Mouse (Mus musculus) gastrocnemius, adult 2 months (tissue): Measurements from ENCODE around the gene Nrxn2. TPM values are rescaled to one million over a fixed set of nuclear protein-coding genes. Genes with fewer than 3 reads are reported as not detected.

Source experiments
- DNase-seq: peaks from one replicate; pipeline ENCODE4 v3.0.0; 2022
- H3K27ac ChIP-seq: fragments of 200-600 bp; 2 replicates; pipeline ENCODE4 v1.8.1; 2022; ENCODE audit warnings: mild to moderate bottlenecking
- H3K4me3 ChIP-seq: fragments of 200-600 bp; 2 replicates; pipeline ENCODE4 v1.8.1; 2022; ENCODE audit warnings: mild to moderate bottlenecking, moderate library complexity
- CTCF ChIP-seq: fragments of 200-600 bp; IDR thresholded peaks from 2 replicates; pipeline ENCODE4 v1.8.1; 2022; ENCODE audit warnings: antibody characterized with exemption, mild to moderate bottlenecking, moderate library complexity
- intact Hi-C: fragments of 180-260 bp; cut with DNase I; formaldehyde crosslinking; loops from one replicate; pipeline ENCODE4 v1.15.1; 2025
- total RNA-seq, 2 experiments: library from RNA; stranded (reverse); gene quantifications; 2 replicates each; pipeline ENCODE4 v1.2.3; 2021

Nrxn2 gene
- total RNA-seq, 2 experiments from 2014 or later = 0.77 to 2.0 TPM

DNA sequence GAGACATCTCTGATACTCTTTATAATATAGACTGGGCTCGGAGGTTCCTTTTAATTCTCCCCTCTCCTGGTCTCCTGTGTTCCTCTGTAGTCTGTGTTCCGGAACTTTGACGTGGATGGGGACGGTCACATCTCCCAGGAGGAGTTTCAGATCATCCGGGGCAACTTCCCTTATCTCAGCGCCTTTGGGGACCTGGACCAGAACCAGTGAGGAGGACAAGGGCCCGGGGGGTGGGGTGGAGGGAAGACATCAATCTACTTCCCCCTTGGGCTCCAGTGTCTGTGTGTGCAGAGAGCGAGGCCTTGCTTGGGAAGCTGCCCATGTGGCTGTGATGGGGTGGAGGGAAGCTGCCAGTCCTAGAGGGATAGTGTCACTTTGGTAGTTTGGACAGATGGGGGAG, 9.8 kb upstream of the Nrxn2 start:
- Histone ChIP-seq H3K4me3 (no peak overlapping the region), H3K27ac (no peak overlapping the region)
- DNase-seq = no peak
- TF ChIP-seq CTCF = no peak
- intact Hi-C loops = no loop called here

DNA sequence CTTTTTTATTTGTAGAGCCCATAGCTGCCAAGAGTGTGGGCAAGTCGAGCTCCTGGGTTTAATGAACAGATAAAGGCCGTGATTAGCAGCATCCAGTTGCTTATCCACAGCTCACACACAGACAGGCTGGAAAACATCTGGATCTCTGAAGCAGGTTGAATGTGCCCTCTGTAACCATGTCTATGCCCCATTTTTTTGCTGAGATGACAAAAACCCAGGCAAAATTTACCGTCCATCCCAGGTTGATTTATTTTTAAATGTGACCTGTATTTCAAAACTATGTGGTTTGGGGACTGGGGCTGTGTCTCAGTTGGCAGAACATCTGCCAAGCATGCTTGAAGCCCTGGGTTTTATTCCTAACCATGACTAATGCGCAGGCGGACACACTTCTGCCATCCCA, 9.4 kb upstream of the Nrxn2 start:
- Histone ChIP-seq H3K27ac (no peak overlapping the region), H3K4me3 (no peak overlapping the region)
- TF ChIP-seq CTCF = no peak
- intact Hi-C loops = no loop called here
- no peak for DNase-seq

DNA sequence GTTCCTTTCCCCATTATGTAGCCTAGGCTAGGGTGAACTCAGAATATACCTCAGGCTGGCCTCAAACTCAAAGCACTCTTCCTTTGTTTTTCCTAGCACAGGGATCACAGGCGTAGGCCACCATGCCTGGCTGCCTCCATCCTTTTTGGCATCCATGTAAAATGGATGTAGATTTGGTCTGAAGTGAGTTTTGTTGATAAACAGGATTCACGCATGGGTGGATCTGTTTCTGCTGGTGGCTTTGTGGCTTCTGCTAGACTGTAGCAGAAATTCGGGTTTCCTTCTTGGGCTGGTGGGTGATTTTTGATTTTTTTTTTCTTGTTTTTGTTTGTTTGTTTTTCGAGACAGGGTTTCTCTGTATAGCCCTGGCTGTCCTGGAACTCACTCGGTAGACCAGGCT, 8.6 kb upstream of the Nrxn2 start:
- no peak overlapping the region for H3K27ac ChIP-seq
- intact Hi-C loops = no loop called here

DNA sequence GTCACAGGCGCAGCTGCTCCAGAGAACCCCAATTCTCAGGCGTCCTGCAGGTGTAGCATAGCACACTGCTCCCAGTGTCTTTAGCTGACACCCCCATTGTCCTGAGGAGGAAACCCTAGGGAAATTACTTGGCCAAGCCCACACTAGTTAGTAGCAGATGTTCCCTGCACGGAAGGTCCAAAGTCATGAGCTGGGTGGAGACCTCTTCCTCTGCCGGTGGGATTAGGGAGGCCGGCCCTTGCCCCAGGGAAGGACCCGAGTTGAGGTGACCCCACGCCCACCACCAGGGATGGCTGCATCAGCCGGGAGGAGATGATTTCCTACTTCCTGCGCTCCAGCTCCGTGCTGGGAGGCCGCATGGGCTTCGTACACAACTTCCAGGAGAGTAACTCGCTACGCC, 5.7 kb upstream of the Nrxn2 start:
- H3K27ac ChIP-seq = peak overlapping the region; percentile 38; the same call in 1 of the 2 replicates
- intact Hi-C loops = no loop called here
- H3K4me3 ChIP-seq = peak overlapping the region; percentile 43
- no peak for DNase-seq
- TF ChIP-seq CTCF = no peak

More for the DNA sequence above, 8.6 kb upstream of the Nrxn2 start:
- no peak for DNase-seq
- no peak overlapping the region for H3K4me3 ChIP-seq
- TF ChIP-seq CTCF = no peak

DNA sequence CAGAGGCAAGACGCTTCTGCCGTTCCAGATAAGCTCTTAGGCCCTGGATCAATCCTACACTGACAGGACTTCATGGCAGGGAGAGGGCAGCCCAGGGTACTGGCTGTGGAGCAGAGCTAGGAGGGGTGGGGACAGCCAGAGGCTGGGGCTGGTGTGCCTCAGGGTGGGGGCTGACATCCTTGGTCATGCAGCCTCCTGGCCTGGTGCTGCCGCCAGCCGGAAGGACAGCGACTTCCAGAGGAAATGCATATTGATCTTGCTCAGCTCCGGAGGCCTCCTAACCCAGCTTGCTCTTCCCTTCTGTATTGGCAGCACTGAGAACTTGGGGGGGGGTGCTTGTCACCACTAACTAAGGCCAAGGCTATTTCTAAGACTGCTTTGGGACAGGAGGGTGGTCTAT, 3.1 kb upstream of the Nrxn2 start:
- TF ChIP-seq CTCF = no peak
- intact Hi-C loops = no loop called here
- H3K4me3 ChIP-seq = no peak overlapping the region

DNA sequence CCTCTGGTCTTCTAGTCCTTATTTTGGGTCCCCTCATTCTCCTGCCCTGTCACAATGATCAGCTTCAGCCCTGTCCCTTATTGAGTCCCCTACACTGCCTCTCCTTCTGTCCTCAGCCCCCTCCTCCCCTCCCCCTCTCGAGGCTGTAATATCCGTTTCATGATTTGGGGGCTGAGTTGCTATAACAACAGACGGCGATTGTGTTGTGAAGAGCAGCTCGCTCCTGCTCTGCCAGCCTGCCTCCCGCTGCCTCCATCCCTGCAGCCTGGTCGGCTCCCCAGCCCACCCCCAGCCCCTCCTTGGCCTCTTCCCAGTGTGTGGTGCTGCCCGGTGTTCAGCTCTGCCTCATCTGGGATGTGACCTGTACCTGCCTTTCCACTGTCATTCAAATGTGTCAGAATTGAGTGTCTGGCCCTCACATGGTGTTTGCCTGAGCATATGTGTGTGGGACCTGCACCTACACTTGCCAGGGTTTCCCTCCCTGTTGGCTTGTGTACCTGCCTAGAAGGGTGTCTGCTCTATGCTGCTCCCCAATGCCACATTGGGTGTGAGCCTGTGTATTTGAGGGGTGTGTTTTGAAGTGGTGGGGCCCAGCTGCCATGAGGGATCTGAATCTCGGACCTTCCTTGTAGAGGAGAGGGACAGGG, 2.3 kb upstream of the Nrxn2 start:
- no peak overlapping the region for H3K27ac ChIP-seq
- no peak overlapping the region for H3K4me3 ChIP-seq
- DNase-seq = no peak
- intact Hi-C loops = no loop called here
- TF ChIP-seq CTCF = no peak

More for the DNA sequence above, 3.1 kb upstream of the Nrxn2 start:
- no peak for DNase-seq
- no peak overlapping the region for H3K27ac ChIP-seq

DNA sequence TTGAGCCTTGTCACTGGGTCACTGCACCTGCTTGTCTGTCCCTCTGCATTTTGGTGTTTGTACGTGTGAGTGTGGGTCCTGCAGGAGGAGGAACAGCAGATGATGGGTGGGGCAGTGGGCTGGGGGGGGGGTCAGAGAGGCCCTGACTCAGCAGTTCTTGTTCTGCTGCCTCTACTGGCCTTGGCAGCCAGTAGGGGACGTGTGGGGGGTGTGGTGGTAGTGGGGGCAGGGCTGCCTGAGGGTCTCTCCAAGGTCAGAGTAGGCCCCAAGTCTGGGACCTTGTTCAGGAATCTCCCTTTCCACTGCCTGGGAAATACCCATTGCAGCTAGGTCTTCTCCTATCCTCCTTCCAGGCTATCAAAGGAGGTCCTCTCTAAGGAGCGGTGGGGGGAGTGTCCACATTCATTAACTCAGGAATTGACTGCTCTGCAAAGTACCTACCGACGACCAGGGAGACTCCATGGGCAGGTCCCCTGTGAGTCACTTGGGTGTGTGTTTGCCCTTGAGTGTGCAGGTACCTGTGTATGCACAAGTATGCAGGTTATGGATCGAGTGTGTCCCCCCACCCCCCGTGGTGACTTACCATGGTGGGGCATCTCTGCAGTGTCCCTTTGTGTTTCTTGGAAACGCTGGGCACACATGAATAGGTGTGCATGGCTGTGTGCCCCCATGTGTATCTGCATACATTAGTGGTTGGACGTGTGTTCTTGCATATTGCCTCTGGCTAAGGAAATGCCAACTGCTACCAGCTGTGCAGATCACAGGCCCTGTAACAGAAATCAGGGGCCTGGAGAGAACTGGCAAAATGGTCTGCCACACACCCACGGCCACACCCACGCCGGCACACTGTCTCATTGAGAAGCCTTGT, 1.4 kb upstream of the Nrxn2 start:
- intact Hi-C loops = no loop called here

DNA sequence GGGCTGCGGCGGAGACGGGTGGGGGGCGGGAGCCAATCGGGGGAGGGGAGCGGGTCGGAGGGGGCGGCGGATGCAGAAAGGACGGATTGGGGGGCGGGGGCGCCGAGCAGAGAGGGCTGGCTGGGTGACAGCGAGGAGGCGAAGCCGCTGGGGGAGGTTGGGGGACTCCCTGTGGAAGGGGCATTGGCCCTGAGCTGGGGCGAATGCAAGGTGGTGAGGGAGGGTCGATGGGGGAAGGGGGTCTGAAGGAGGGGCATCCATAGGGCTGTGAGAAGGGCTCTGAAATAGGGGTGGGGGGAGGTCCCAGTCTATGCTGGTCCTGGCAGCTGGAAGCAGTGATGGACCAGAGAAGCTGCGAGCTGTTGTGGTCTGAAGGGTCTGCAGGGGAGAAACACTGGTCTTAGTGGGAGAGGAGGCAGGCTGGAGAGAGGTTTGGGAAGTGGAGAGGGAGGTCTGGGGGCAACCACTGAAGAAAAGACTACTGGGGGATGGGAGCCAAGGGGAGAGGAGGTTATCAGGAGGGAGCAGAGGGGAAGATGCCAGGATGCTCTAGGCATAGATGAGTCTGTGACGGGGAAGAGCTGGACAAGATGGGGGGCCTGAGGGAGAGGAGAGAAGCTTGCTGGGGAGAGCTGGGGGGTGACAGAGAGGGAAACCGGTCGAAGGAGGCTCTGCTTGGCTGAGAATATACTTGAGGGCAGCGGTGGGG, 607 bp downstream of the Nrxn2 start:
- intact Hi-C loops = loop anchor here (1.0 kb wide), 1 partner anchor 33 kb away; no protein-coding TSS in a partner anchor
- Histone ChIP-seq H3K4me3 (peak overlapping the region; percentile 79; the same call in 1 of the 2 replicates), H3K27ac (no peak overlapping the region)
- no peak for DNase-seq
- no peak for TF ChIP-seq CTCF

More for the DNA sequence above, 1.4 kb upstream of the Nrxn2 start:
- no peak for DNase-seq
- TF ChIP-seq CTCF = no peak
- Histone ChIP-seq H3K27ac (no peak overlapping the region), H3K4me3 (no peak overlapping the region)

DNA sequence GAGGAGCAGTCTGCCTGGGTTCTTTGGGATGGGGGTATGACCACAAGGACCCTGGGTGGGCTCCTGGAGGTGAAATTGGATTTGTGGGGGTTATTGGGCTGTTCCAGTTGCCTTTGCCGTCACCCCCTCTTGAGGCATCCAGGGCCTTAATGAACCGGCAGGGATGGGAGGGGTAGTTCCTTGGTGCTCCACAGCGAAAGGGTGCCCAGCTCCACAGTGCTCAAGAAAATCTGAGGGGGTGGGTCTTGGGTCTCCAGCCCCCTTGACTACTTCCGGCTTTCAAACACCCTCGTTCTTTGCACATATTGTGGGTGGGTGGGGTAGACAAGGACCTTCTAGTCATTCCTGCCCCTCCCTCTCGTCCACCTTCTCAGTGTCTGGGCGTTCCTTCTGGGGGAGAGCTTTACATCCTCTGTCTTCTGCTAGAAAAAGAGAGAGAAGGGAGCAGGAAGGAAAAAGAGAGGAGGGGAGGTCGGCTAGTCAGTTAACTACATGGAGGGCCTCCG, 1.3 kb downstream of the Nrxn2 start:
- intact Hi-C loops = no loop called here
- DNase-seq = no peak
- Histone ChIP-seq H3K4me3 (no peak overlapping the region), H3K27ac (no peak overlapping the region)
- no peak for TF ChIP-seq CTCF

DNA sequence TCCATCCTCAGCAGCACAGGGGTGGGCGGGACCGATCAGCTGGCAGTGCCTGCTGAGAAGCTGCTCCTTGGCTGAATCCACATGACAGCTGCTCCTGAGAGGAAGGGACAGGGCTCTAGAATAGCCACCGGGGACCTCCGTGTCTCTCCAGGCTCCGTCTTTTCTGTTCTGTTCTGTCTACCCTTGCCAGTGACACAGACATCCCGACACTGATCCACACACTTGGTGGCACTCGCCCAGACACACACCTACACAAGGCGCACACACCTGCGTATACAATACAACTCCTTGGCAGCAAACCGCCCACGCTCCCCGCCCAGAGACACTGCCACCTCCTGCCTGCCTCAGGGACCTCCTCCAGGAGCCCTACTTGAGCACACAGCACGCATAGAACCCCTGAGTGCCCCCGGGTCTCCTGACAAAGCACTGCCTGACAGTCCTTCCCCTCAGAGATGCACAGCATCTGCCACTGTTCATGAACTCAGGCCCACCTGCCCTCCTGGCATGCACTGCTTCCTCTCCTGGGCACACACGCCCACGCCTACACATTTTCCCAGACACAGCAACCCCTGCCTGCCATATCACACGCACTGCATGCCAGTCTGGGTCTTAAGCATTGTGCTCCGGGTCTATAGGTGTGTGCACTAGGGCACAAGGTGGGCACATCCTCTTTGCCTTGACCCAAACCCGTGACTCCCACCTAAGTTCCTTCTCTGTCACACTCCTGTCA, 2.1 kb downstream of the Nrxn2 start:
- H3K4me3 ChIP-seq = no peak overlapping the region
- no peak for DNase-seq
- no peak overlapping the region for H3K27ac ChIP-seq
- intact Hi-C loops = no loop called here
- TF ChIP-seq CTCF = no peak

DNA sequence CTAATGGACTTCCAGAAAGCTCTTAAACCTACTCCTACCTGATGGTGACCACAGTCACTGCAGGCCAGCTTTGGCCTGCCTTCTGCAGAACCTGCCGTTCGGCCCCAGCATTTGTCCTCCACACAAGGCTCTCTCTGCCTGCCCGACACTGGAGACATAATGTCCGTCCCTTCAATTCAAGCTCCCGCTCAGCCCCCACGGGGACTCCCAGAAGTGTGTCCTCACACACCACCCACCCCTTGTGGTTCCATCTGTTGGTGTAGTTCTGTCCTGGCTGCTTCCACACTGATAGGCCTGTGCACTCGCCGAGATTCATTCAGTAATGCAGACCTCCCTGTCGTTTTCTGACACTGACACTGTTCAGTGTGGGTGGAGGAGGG, 2.7 kb downstream of the Nrxn2 start:
- TF ChIP-seq CTCF = no peak
- DNase-seq = no peak
- intact Hi-C loops = no loop called here
- no peak overlapping the region for H3K27ac ChIP-seq
- H3K4me3 ChIP-seq = no peak overlapping the region

DNA sequence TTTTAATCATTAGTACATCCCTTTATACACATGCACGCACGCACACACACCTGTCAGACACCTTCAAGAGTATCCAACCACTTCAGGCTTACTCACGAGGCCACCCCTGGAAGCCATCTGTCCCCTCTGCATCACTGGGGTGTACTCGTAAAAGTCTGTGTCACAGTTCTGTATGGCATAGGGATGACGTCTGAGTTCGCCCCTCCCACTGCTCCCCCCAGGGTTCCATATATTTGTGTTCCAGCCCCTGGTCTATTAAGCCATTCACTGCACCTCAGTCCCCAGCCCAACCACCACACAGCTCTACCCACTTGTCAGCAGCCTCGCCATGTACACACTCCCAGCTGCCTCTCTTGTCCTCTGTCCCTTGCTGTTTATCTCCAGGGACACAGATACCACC, 3.5 kb downstream of the Nrxn2 start:
- no peak for DNase-seq
- intact Hi-C loops = no loop called here
- no peak overlapping the region for H3K27ac ChIP-seq
- no peak for TF ChIP-seq CTCF
- H3K4me3 ChIP-seq = no peak overlapping the region
